Mouse (Mus musculus) Patski (cell line): ENCODE measurements around the gene Tmem208. TPM values are rescaled to one million over a fixed set of nuclear protein-coding genes. Genes with fewer than 3 reads are reported as not detected.

Experiments used
- ATAC-seq: fragments of 100-300 bp; one replicate; pipeline ENCODE4 v1.8.0; 2021
- CTCF ChIA-PET: fragments of 350-600 bp; sonication (Branson Sonifier 250); formaldehyde crosslinking; loops from one replicate; lab custom pipeline; 2022; ENCODE audit warnings: inconsistent platforms; lab: Charles Lee
- POLR2A ChIA-PET: fragments of 350-600 bp; sonication (Branson Sonifier 250); formaldehyde crosslinking; loops from one replicate; lab custom pipeline; 2022; ENCODE audit warnings: antibody characterized with exemption, inconsistent platforms; lab: Charles Lee
- DNase-seq: peaks from one replicate; pipeline ENCODE4 v3.0.0-alpha.2; 2011; ENCODE audit warnings: low read depth, low spot score
- H3K27me3 ChIP-seq: fragments of 371-371 bp; one replicate; pipeline ENCODE4 v1.5.1; 2021
- CTCF ChIP-seq: fragments of 100-300 bp; IDR thresholded peaks from one replicate; pipeline ENCODE4 v1.5.1; 2021
- in situ Hi-C: fragments of 300-500 bp; cut with MboI; formaldehyde crosslinking; loops from 3 replicates; pipeline ENCODE4 v1.11.1; 2018; ENCODE audit warnings: low pct_unique_long_range_greater_than_20kb, mixed read lengths
- polyA plus RNA-seq: library from polyadenylated mRNA; unstranded; gene quantifications from one replicate; pipeline ENCODE4 v1.2.3, GENCODE M21; 2021

Gene Tmem208
- polyA plus RNA-seq, 1 experiment from 2014 or later = 64.8 TPM

GRCm38 (mm10) chr8:105318662-105319190, 7.4 kb upstream of the Tmem208 start:
- TF ChIP-seq CTCF = no peak
- CTCF ChIA-PET = no interaction called here
- DNase-seq (no peak), ATAC-seq (no peak)
- in situ Hi-C loops = no loop called here
- no peaks in the 10 kb centered on the region for H3K27me3 ChIP-seq
- POLR2A ChIA-PET = no interaction called here

GRCm38 (mm10) chr8:105323183-105323582, 3.0 kb upstream of the Tmem208 start:
- H3K27me3 ChIP-seq = no peaks in the 10 kb centered on the region
- ATAC-seq (no peak), DNase-seq (no peak)
- no peak for TF ChIP-seq CTCF
- in situ Hi-C loops = no loop called here
- CTCF ChIA-PET = interaction anchor here (1.4 to 1.6 kb wide), 2 partner anchors 11 to 25 kb away, joined by 4 to 6 read pairs; partner anchors contain the start of genes Fhod1 and Slc9a5
- POLR2A ChIA-PET = interaction anchor here (1.5 kb wide), 1 partner anchor 19 kb away, joined by 5 read pairs; no protein-coding TSS in a partner anchor

- in situ Hi-C loops = no loop called here
- no peak for TF ChIP-seq CTCF
- ATAC-seq = no peak
These were observed 487 bp upstream of the Tmem208 start for GRCm38 (mm10) chr8:105325641-105326093.

GRCm38 (mm10) chr8:105326968-105327367, 814 bp downstream of the Tmem208 start:
- no peaks in the 10 kb centered on the region for H3K27me3 ChIP-seq
- POLR2A ChIA-PET = interaction anchor here (1.1 to 5.1 kb wide), 6 partner anchors 10 to 29 kb away, joined by 3 to 52 read pairs (median 6); partner anchors contain the start of genes E2f4, Fhod1 and Slc9a5
- ATAC-seq = no peak
- CTCF ChIA-PET = interaction anchor here (0.6 to 1.8 kb wide), 6 partner anchors 8 to 25 kb away, joined by 3 to 5 read pairs (median 4); partner anchors contain the start of genes Fhod1 and Slc9a5
- TF ChIP-seq CTCF = no peak
- in situ Hi-C loops = no loop called here
- no peak for DNase-seq

More at GRCm38 (mm10) chr8:105325641-105326093, 487 bp upstream of the Tmem208 start:
- no peaks in the 10 kb centered on the region for H3K27me3 ChIP-seq
- CTCF ChIA-PET = interaction anchor here (1.8 kb wide), 1 partner anchor 23 kb away, joined by 4 read pairs; the partner anchor contains the start of genes Fhod1 and Slc9a5
- POLR2A ChIA-PET = no interaction called here
- DNase-seq = no peak

GRCm38 (mm10) chr8:105330325-105330724, 4.2 kb downstream of the Tmem208 start:
- no peaks in the 10 kb centered on the region for H3K27me3 ChIP-seq
- in situ Hi-C loops = no loop called here
- CTCF ChIA-PET = no interaction called here
- TF ChIP-seq CTCF = no peak
- no peak for ATAC-seq
- no peak for DNase-seq
- POLR2A ChIA-PET = interaction anchor here (5.1 kb wide), 1 partner anchor 12 kb away, joined by 52 read pairs; no protein-coding TSS in a partner anchor

GRCm38 (mm10) chr8:105331469-105331868, 5.3 kb downstream of the Tmem208 start:
- no peak for TF ChIP-seq CTCF
- H3K27me3 ChIP-seq = no peaks in the 10 kb centered on the region

GRCm38 (mm10) chr8:105331931-105332330, 5.8 kb downstream of the Tmem208 start:
- in situ Hi-C loops = no loop called here
- ATAC-seq (no peak), DNase-seq (no peak)
- no peaks in the 10 kb centered on the region for H3K27me3 ChIP-seq
- no peak for TF ChIP-seq CTCF
- CTCF ChIA-PET = no interaction called here
- POLR2A ChIA-PET = no interaction called here

More at GRCm38 (mm10) chr8:105331469-105331868, 5.3 kb downstream of the Tmem208 start:
- ATAC-seq = no peak
- DNase-seq = no peak
- in situ Hi-C loops = no loop called here
- ChIA-PET POLR2A (interaction anchor here (0.6 kb wide), 1 partner anchor 528 kb away, joined by 4 read pairs; no protein-coding TSS in a partner anchor), CTCF (no interaction called here)

- in situ Hi-C loops = no loop called here
- ChIA-PET CTCF (no interaction called here), POLR2A (no interaction called here)
- DNase-seq (no peak), ATAC-seq (no peak)
- no peak for TF ChIP-seq CTCF
- H3K27me3 ChIP-seq = no peaks in the 10 kb centered on the region
These were observed 6.4 kb downstream of the Tmem208 start for GRCm38 (mm10) chr8:105332523-105332922.

- POLR2A ChIA-PET = interaction anchor here (1.5 kb wide), 1 partner anchor 9 kb away, joined by 4 read pairs; no protein-coding TSS in a partner anchor
- in situ Hi-C loops = no loop called here
- ATAC-seq (no peak), DNase-seq (no peak)
- CTCF ChIA-PET = no interaction called here
- no peaks in the 10 kb centered on the region for H3K27me3 ChIP-seq
- TF ChIP-seq CTCF = no peak
These were observed 10.4 kb downstream of the Tmem208 start for GRCm38 (mm10) chr8:105336373-105337130.

GRCm38 (mm10) chr8:105338992-105339391, 12.8 kb downstream of the Tmem208 start:
- in situ Hi-C loops = no loop called here
- H3K27me3 ChIP-seq = no peaks in the 10 kb centered on the region
- no peak for ATAC-seq
- no peak for DNase-seq
- TF ChIP-seq CTCF = no peak
- POLR2A ChIA-PET = interaction anchor here (9.0 kb wide), 1 partner anchor 10 kb away, joined by 52 read pairs; the partner anchor contains the start of genes Lrrc29 and Tmem208
- CTCF ChIA-PET = interaction anchor here (0.8 to 1.1 kb wide), 2 partner anchors 9 to 12 kb away, joined by 3 read pairs; partner anchors contain the start of gene Fhod1
